Comparison of ENCODE assay signal across 8 mouse cellular contexts in the genomic region with DNA sequence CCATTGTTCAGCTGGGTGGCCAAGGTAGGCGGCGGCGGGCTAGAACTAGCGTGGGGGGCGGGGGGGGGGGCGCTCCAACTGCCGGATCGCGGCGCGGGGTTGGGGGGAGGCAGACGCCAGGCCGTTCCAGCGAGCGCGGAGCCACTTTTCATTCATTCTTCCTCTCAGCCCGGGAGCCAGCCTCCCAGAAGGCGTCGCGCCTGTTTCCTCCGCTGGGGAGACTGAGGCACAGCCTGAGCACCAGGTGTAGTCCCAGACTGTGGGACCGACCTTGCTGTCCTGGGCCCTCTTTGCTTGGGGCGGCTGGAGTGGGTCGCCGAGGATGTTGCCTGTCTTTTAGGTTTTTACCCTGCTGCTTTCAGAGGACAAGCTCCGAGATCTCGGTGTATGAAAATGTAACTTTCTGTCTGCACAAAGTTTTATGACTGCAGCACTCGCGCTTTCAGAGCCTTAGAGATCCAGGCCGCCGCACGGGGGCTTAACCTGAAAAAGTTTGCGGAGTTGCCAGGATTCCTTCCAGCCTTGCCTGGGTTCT.
DNase-seq lines count a peak whose midpoint lies in the region; ATAC-seq lines count a peak whose summit lies in the region.

No protein-coding gene starts in this region.

- H3K4me3 ChIP-seq in heart, embryonic 10.5 days = peak overlapping the region; percentile 86
- peak overlapping the region; percentile 85 for H3K4me3 ChIP-seq in hindbrain, embryonic 10.5 days
- peak overlapping the region; percentile 74 for H3K4me3 ChIP-seq in liver, embryonic 12.5 days
- peak overlapping the region; percentile 59 for H3K4me3 ChIP-seq in neural tube, embryonic 15.5 days (replicated peaks)

- DNase-seq in heart, embryonic 10.5 days (ENCODE audit: low spot score) = no peak
- no peak for DNase-seq in heart, adult 11 months
- peak; percentile 11 for DNase-seq in cerebellum, postnatal 25 days
- no peak for DNase-seq in hindbrain, embryonic 10.5 days (ENCODE audit: low spot score)
- no peak for DNase-seq in left cerebral cortex, adult 11 months (ENCODE audit: low spot score)

- peak overlapping the region; percentile 95 for H3K27ac ChIP-seq in heart, embryonic 10.5 days
- H3K27ac ChIP-seq in hindbrain, embryonic 10.5 days = peak overlapping the region; percentile 92
- H3K27ac ChIP-seq in liver, embryonic 12.5 days = peak overlapping the region; percentile 57
- peak overlapping the region; percentile 72 for H3K27ac ChIP-seq in neural tube, embryonic 15.5 days (replicated peaks)

- no peaks in the 10 kb centered on the region for H3K36me3 ChIP-seq in heart, embryonic 10.5 days
- no peaks in the 10 kb centered on the region for H3K36me3 ChIP-seq in hindbrain, embryonic 10.5 days
- H3K36me3 ChIP-seq in liver, embryonic 12.5 days = no peaks in the 10 kb centered on the region
- no peaks in the 10 kb centered on the region for H3K36me3 ChIP-seq in neural tube, embryonic 15.5 days

- no peaks in the 10 kb centered on the region for H3K27me3 ChIP-seq in heart, embryonic 10.5 days (ENCODE audit: insufficient read depth, poor library complexity, severe bottlenecking)
- H3K27me3 ChIP-seq in hindbrain, embryonic 10.5 days (ENCODE audit: insufficient read depth, poor library complexity, severe bottlenecking) = no peaks in the 10 kb centered on the region
- no peaks in the 10 kb centered on the region for H3K27me3 ChIP-seq in liver, embryonic 12.5 days (replicated peaks)
- H3K27me3 ChIP-seq in neural tube, embryonic 15.5 days (replicated peaks) = no peaks in the 10 kb centered on the region

- H3K9me3 ChIP-seq in heart, embryonic 10.5 days = no peaks in the 10 kb centered on the region
- no peaks in the 10 kb centered on the region for H3K9me3 ChIP-seq in hindbrain, embryonic 10.5 days
- no peaks in the 10 kb centered on the region for H3K9me3 ChIP-seq in liver, embryonic 12.5 days (replicated peaks)
- H3K9me3 ChIP-seq in neural tube, embryonic 15.5 days (replicated peaks) = no peaks in the 10 kb centered on the region

- peaks cover 36% of the 10 kb centered on the region for H3K4me1 ChIP-seq in heart, embryonic 10.5 days
- peaks cover 38% of the 10 kb centered on the region for H3K4me1 ChIP-seq in hindbrain, embryonic 10.5 days (replicated peaks)
- peaks cover 51% of the 10 kb centered on the region for H3K4me1 ChIP-seq in liver, embryonic 12.5 days
- peaks cover 24% of the 10 kb centered on the region for H3K4me1 ChIP-seq in neural tube, embryonic 15.5 days

- peak overlapping the region; percentile 86 for H3K9ac ChIP-seq in liver, embryonic 12.5 days
- H3K9ac ChIP-seq in neural tube, embryonic 15.5 days (replicated peaks) = peak overlapping the region; percentile 63

- peak; percentile 38 for ATAC-seq in CD4-positive, CD25-positive, alpha-beta regulatory T cell, adult 4 months
- peak; percentile 57; the same call in 1 of the 2 replicates for ATAC-seq in liver, embryonic 12.5 days
- ATAC-seq in neural tube, embryonic 15.5 days (ENCODE audit: low FRiP score) = peak; percentile 68

- under 1% methylated on average over 26 of the region's 33 CpGs for WGBS in heart, embryonic 10.5 days
- under 1% methylated on average over 31 of the region's 33 CpGs for WGBS in hindbrain, embryonic 10.5 days
- WGBS in liver, embryonic 12.5 days (ENCODE audit: insufficient replicate concordance) = 1% methylated on average over 29 of the region's 33 CpGs
- WGBS in neural tube, embryonic 15.5 days = under 1% methylated on average over 26 of the region's 33 CpGs

- peak overlapping the region; percentile 98 for H3K4me2 ChIP-seq in liver, embryonic 12.5 days
- peak overlapping the region; percentile 97 for H3K4me2 ChIP-seq in neural tube, embryonic 15.5 days

Comparison
In these comparisons a context has a peak if more than half of its experiments do, and no peak if none do; other contexts are left out.
1. DNase-seq: peak in cerebellum, postnatal 25 days (2 of 2); none in heart, embryonic 10.5 days (single experiment), heart, adult 11 months (single experiment), hindbrain, embryonic 10.5 days (single experiment) and left cerebral cortex, adult 11 months (single experiment).
2. Peak in every context shown above with its lines, with median percentiles within 50 percentile points of each other: H3K27ac ChIP-seq, H3K4me3 ChIP-seq and ATAC-seq.